Mouse (Mus musculus) stomach, embryonic 15.5 days (tissue): Measurements from ENCODE around the gene Galp. TPM values are rescaled to one million over a fixed set of nuclear protein-coding genes. Genes with fewer than 3 reads are reported as not detected.
"Not testable (repeated sequence)": the region's sequence is repeated elsewhere in the genome, so short reads cannot be mapped to it uniquely, and the experiment has no call there.

Source experiments
- ATAC-seq: fragments of 200-750 bp; cut with Nextera tagmentation; 2 replicates; pipeline ENCODE4 v1.8.0; 2017; ENCODE audit warnings: low read depth, moderate number of reproducible peaks, moderate TSS enrichment; ENCODE audit not compliant: insufficient read depth, low FRiP score
- H3K27ac ChIP-seq: fragments of 300-500 bp; sonication (generic); 2 replicates; pipeline ENCODE4 v1.5.1; 2015; ENCODE audit warnings: mild to moderate bottlenecking, inconsistent platforms
- H3K27me3 ChIP-seq: fragments of 300-500 bp; sonication (generic); replicated peaks from 2 replicates; pipeline ENCODE4 v1.6.1; 2015; ENCODE audit warnings: inconsistent platforms
- H3K36me3 ChIP-seq: fragments of 300-500 bp; sonication (generic); 2 replicates; pipeline ENCODE4 v1.6.1; 2015; ENCODE audit warnings: inconsistent platforms
- H3K4me1 ChIP-seq: fragments of 300-500 bp; sonication (generic); 2 replicates; pipeline ENCODE4 v1.6.1; 2015; ENCODE audit warnings: inconsistent platforms
- H3K4me2 ChIP-seq: fragments of 300-500 bp; sonication (generic); 2 replicates; pipeline ENCODE4 v1.6.1; 2015; ENCODE audit warnings: mild to moderate bottlenecking, inconsistent platforms
- H3K4me3 ChIP-seq: fragments of 300-500 bp; sonication (generic); replicated peaks from 2 replicates; pipeline ENCODE4 v1.5.1; 2015; ENCODE audit warnings: inconsistent platforms
- H3K9ac ChIP-seq: fragments of 300-500 bp; sonication (generic); 2 replicates; pipeline ENCODE4 v1.6.1; 2015; ENCODE audit warnings: inconsistent platforms
- H3K9me3 ChIP-seq: fragments of 300-500 bp; sonication (generic); 2 replicates; pipeline ENCODE4 v1.6.1; 2016; ENCODE audit warnings: inconsistent platforms
- WGBS: fragments of 180-500 bp; shearing (Covaris S2); methylation state at CpG from one replicate; pipeline ENCODE4 v1.1.7; 2015; 5-methylcytosine and 5-hydroxymethylcytosine counted together
- polyA plus RNA-seq: library from polyadenylated mRNA; unstranded; fragments of >200 nt; fragmentation: Nextera tagmentation; extraction: Ambion mirVana; gene quantifications from 2 replicates; pipeline ENCODE4 v1.2.1, GENCODE M21; 2015

Gene Galp
- polyA plus RNA-seq, 1 experiment from 2014 or later = not detected

- Histone ChIP-seq H3K27me3 (no peaks in the 10 kb centered on the region), H3K4me2 (no peak overlapping the region), H3K36me3 (no peaks in the 10 kb centered on the region), H3K4me3 (no peak overlapping the region), H3K9me3 (no peaks in the 10 kb centered on the region), H3K9ac (no peak overlapping the region), H3K4me1 (no peaks in the 10 kb centered on the region), H3K27ac (no peak overlapping the region)
- WGBS = 60% methylated on average over 3 of the region's 3 CpGs
- ATAC-seq = no peak
These were observed 23.3 kb downstream of the Galp start for GRCm38 (mm10) chr7:6220147-6220546.

- no peak within 1 kb of the TSS for H3K4me2 ChIP-seq
- H3K27ac ChIP-seq = no peak within 1 kb of the TSS
- H3K36me3 ChIP-seq = no peaks in the 10 kb centered on the region
- no peaks in the 10 kb centered on the region for H3K27me3 ChIP-seq
- no peaks in the 10 kb centered on the region for H3K9me3 ChIP-seq
- H3K4me1 ChIP-seq = no peaks in the 10 kb centered on the region
- H3K9ac ChIP-seq = no peak within 1 kb of the TSS
- no peak within 1 kb of the TSS for H3K4me3 ChIP-seq
- ATAC-seq = no peak
- WGBS = 92% methylated on average over 12 of the region's 12 CpGs
These were observed 25.1 kb downstream of the Galp start, which contains the start of gene Zscan5b for GRCm38 (mm10) chr7:6221978-6222377. Gene Zscan5b, plus strand, starts transcription at chr7:6222278.

GRCm38 (mm10) chr7:6228491-6228890 lies 31.6 kb downstream of the Galp start:
- not testable (repeated sequence) for ATAC-seq, H3K36me3 ChIP-seq, H3K4me3 ChIP-seq, H3K27me3 ChIP-seq, H3K27ac ChIP-seq, H3K4me2 ChIP-seq, H3K4me1 ChIP-seq, H3K9me3 ChIP-seq, H3K9ac ChIP-seq
- 59% methylated on average over 8 of the region's 8 CpGs for whole genome bisulfite sequencing

GRCm38 (mm10) chr7:6239787-6240186 lies 42.9 kb downstream of the Galp start:
- Histone ChIP-seq H3K4me1 (no peaks in the 10 kb centered on the region), H3K9me3 (no peaks in the 10 kb centered on the region), H3K4me3 (no peak overlapping the region), H3K27ac (no peak overlapping the region), H3K36me3 (no peaks in the 10 kb centered on the region), H3K4me2 (no peak overlapping the region), H3K9ac (no peak overlapping the region), H3K27me3 (no peaks in the 10 kb centered on the region)
- no peak for ATAC-seq
- 44% methylated on average over 11 of the region's 11 CpGs for WGBS

GRCm38 (mm10) chr7:6240841-6241425 lies 44.0 kb downstream of the Galp start:
- H3K36me3 ChIP-seq, H3K27me3 ChIP-seq, H3K4me3 ChIP-seq, H3K4me1 ChIP-seq, H3K27ac ChIP-seq, H3K9me3 ChIP-seq, H3K4me2 ChIP-seq, H3K9ac ChIP-seq, ATAC-seq: not testable (repeated sequence)
- WGBS = 11% methylated on average over 1 of the region's 1 CpGs

- Histone ChIP-seq H3K9me3 (no peaks in the 10 kb centered on the region), H3K36me3 (no peaks in the 10 kb centered on the region), H3K27ac (no peak overlapping the region), H3K4me3 (no peak overlapping the region), H3K4me1 (no peaks in the 10 kb centered on the region), H3K4me2 (no peak overlapping the region), H3K27me3 (no peaks in the 10 kb centered on the region), H3K9ac (no peak overlapping the region)
- WGBS = 34% methylated on average over 11 of the region's 11 CpGs
- no peak for ATAC-seq
These were observed 47.7 kb downstream of the Galp start for GRCm38 (mm10) chr7:6244361-6245292.

- WGBS = 79% methylated on average over 6 of the region's 6 CpGs
- no peak for ATAC-seq
- no peak within 1 kb of the TSS for H3K27ac ChIP-seq
- H3K27me3 ChIP-seq = no peaks in the 10 kb centered on the region
- H3K9ac ChIP-seq = no peak within 1 kb of the TSS
- H3K9me3 ChIP-seq = no peaks in the 10 kb centered on the region
- no peak within 1 kb of the TSS for H3K4me2 ChIP-seq
- H3K4me3 ChIP-seq = no peak within 1 kb of the TSS
- H3K4me1 ChIP-seq = no peaks in the 10 kb centered on the region
- no peaks in the 10 kb centered on the region for H3K36me3 ChIP-seq
These were observed 55.5 kb downstream of the Galp start, which contains the start of gene Epp13 for GRCm38 (mm10) chr7:6252410-6252809. Gene Epp13, plus strand, starts transcription at chr7:6252710.

GRCm38 (mm10) chr7:6254451-6254850 lies 57.6 kb downstream of the Galp start:
- no peak overlapping the region for H3K27ac ChIP-seq
- 91% methylated on average over 5 of the region's 5 CpGs for WGBS
- no peaks in the 10 kb centered on the region for H3K4me1 ChIP-seq
- no peaks in the 10 kb centered on the region for H3K9me3 ChIP-seq
- H3K4me2 ChIP-seq = no peak overlapping the region
- H3K27me3 ChIP-seq = no peaks in the 10 kb centered on the region
- no peak overlapping the region for H3K9ac ChIP-seq
- ATAC-seq = no peak
- H3K4me3 ChIP-seq = no peak overlapping the region
- H3K36me3 ChIP-seq = no peaks in the 10 kb centered on the region

GRCm38 (mm10) chr7:6257386-6257785 lies 60.5 kb downstream of the Galp start:
- Histone ChIP-seq H3K9me3 (no peaks in the 10 kb centered on the region), H3K9ac (no peak overlapping the region), H3K4me3 (no peak overlapping the region), H3K27me3 (no peaks in the 10 kb centered on the region), H3K4me2 (no peak overlapping the region), H3K27ac (no peak overlapping the region), H3K36me3 (no peaks in the 10 kb centered on the region), H3K4me1 (no peaks in the 10 kb centered on the region)
- 79% methylated on average over 4 of the region's 4 CpGs for WGBS
- no peak for ATAC-seq

- no peak overlapping the region for H3K4me3 ChIP-seq
- no peaks in the 10 kb centered on the region for H3K27me3 ChIP-seq
- no peaks in the 10 kb centered on the region for H3K4me1 ChIP-seq
- ATAC-seq = no peak
- H3K9me3 ChIP-seq = no peaks in the 10 kb centered on the region
- WGBS = 39% methylated on average over 16 of the region's 16 CpGs
- no peak overlapping the region for H3K27ac ChIP-seq
- no peaks in the 10 kb centered on the region for H3K36me3 ChIP-seq
- H3K4me2 ChIP-seq = no peak overlapping the region
- no peak overlapping the region for H3K9ac ChIP-seq
These were observed 61.6 kb downstream of the Galp start for GRCm38 (mm10) chr7:6258232-6259220.

GRCm38 (mm10) chr7:6260004-6260403 lies 63.1 kb downstream of the Galp start:
- 43% methylated on average over 2 of the region's 2 CpGs for WGBS
- not testable (repeated sequence) for H3K36me3 ChIP-seq, H3K27me3 ChIP-seq, H3K4me1 ChIP-seq, H3K4me2 ChIP-seq, H3K4me3 ChIP-seq, H3K9ac ChIP-seq, ATAC-seq, H3K27ac ChIP-seq, H3K9me3 ChIP-seq
